Mouse (Mus musculus) neural tube, embryonic 11.5 days (tissue): ENCODE measurements at regions not wholly inside any gene's neighbourhood (a gene's known extent, or its start where the extent isn't known, plus 50 kb on each side); places are given as distances from the start of the nearest gene placed in this dataset.

Experiments
- ATAC-seq: fragments of 200-750 bp; cut with Nextera tagmentation; 2 replicates; pipeline ENCODE4 v1.8.0; 2017; ENCODE audit warnings: moderate number of reproducible peaks, mild to moderate bottlenecking, moderate TSS enrichment, moderate library complexity; ENCODE audit not compliant: insufficient read depth, low FRiP score, low TSS enrichment
- DNase-seq: peaks from one replicate; pipeline ENCODE4 v3.0.0-alpha.2; 2015; ENCODE audit warnings: low spot score
- H3K27ac ChIP-seq: fragments of 300-500 bp; sonication (generic); 2 replicates; pipeline ENCODE4 v1.5.1; 2014; ENCODE audit warnings: low read depth, mild to moderate bottlenecking, low read length
- H3K27me3 ChIP-seq: fragments of 300-500 bp; sonication (generic); 2 replicates; pipeline ENCODE4 v1.6.1; 2014; ENCODE audit warnings: mild to moderate bottlenecking, low read length, mixed read lengths; ENCODE audit not compliant: control insufficient read depth, insufficient read depth
- H3K36me3 ChIP-seq: fragments of 300-500 bp; sonication (generic); 2 replicates; pipeline ENCODE4 v1.6.1; 2014; ENCODE audit warnings: mild to moderate bottlenecking, low read length, moderate library complexity, mixed read lengths; ENCODE audit not compliant: control insufficient read depth, insufficient read depth
- H3K4me1 ChIP-seq: fragments of 300-500 bp; sonication (generic); 2 replicates; pipeline ENCODE4 v1.6.1; 2014; ENCODE audit warnings: low read length, mixed read lengths; ENCODE audit not compliant: control insufficient read depth, insufficient read depth
- H3K4me2 ChIP-seq: fragments of 300-500 bp; sonication (generic); 2 replicates; pipeline ENCODE4 v1.6.1; 2014; ENCODE audit warnings: low read depth, mild to moderate bottlenecking, moderate library complexity
- H3K4me3 ChIP-seq: fragments of 300-500 bp; sonication (generic); 2 replicates; pipeline ENCODE4 v1.5.1; 2014; ENCODE audit warnings: low read depth, low read length
- H3K9ac ChIP-seq: fragments of 300-500 bp; sonication (generic); 2 replicates; pipeline ENCODE4 v1.6.1; 2014; ENCODE audit warnings: mild to moderate bottlenecking, low read length
- H3K9me3 ChIP-seq: fragments of 300-500 bp; sonication (generic); 2 replicates; pipeline ENCODE4 v1.6.1; 2016; ENCODE audit warnings: low read length; ENCODE audit not compliant: control insufficient read depth
- WGBS: fragments of 180-500 bp; shearing (Covaris S2); extraction: QIAGEN DNeasy Blood & Tissue Kit; methylation state at CpG from one replicate; pipeline ENCODE4 v1.1.7; 2014; 5-methylcytosine and 5-hydroxymethylcytosine counted together

- Histone ChIP-seq H3K9me3 (no peaks in the 10 kb centered on the region), H3K4me2 (no peak overlapping the region), H3K27me3 (no peaks in the 10 kb centered on the region), H3K4me1 (no peaks in the 10 kb centered on the region), H3K27ac (no peak overlapping the region), H3K36me3 (no peaks in the 10 kb centered on the region), H3K9ac (no peak overlapping the region), H3K4me3 (no peak overlapping the region)
- 88% methylated on average over 4 of the region's 4 CpGs for WGBS
- no peak for DNase-seq
- no peak for ATAC-seq
These were observed 165.4 kb upstream of the Zfp618 start for GRCm38 (mm10) chr4:62799923-62800322.

GRCm38 (mm10) chr4:62805841-62806240 is 159.5 kb upstream of the Zfp618 start:
- no peaks in the 10 kb centered on the region for H3K9me3 ChIP-seq
- DNase-seq (no peak), ATAC-seq (no peak)
- no peak overlapping the region for H3K4me3 ChIP-seq
- no peaks in the 10 kb centered on the region for H3K27me3 ChIP-seq
- no peaks in the 10 kb centered on the region for H3K4me1 ChIP-seq
- no peak overlapping the region for H3K4me2 ChIP-seq
- H3K27ac ChIP-seq, result no peak overlapping the region
- no peak overlapping the region for H3K9ac ChIP-seq
- H3K36me3 ChIP-seq, result no peaks in the 10 kb centered on the region
- WGBS, result 31% methylated on average over 6 of the region's 6 CpGs

GRCm38 (mm10) chr4:62806786-62807185 is 158.6 kb upstream of the Zfp618 start:
- Histone ChIP-seq H3K36me3 (no peaks in the 10 kb centered on the region), H3K27me3 (no peaks in the 10 kb centered on the region), H3K4me3 (no peak overlapping the region), H3K9ac (no peak overlapping the region), H3K9me3 (no peaks in the 10 kb centered on the region), H3K4me2 (no peak overlapping the region), H3K4me1 (no peaks in the 10 kb centered on the region), H3K27ac (no peak overlapping the region)
- 82% methylated on average over 2 of the region's 2 CpGs for WGBS
- DNase-seq (no peak), ATAC-seq (no peak)

- no peak for DNase-seq
- Histone ChIP-seq H3K9me3 (no peaks in the 10 kb centered on the region), H3K9ac (no peak overlapping the region), H3K36me3 (no peaks in the 10 kb centered on the region), H3K4me1 (no peaks in the 10 kb centered on the region), H3K4me3 (no peak overlapping the region), H3K27me3 (no peaks in the 10 kb centered on the region), H3K4me2 (no peak overlapping the region), H3K27ac (no peak overlapping the region)
- ATAC-seq, result no peak
- 64% methylated on average over 12 of the region's 12 CpGs for WGBS
These were observed 157.3 kb upstream of the Zfp618 start for GRCm38 (mm10) chr4:62807926-62808552.

- Histone ChIP-seq H3K4me3 (no peak overlapping the region), H3K4me1 (no peaks in the 10 kb centered on the region), H3K9ac (no peak overlapping the region), H3K9me3 (no peaks in the 10 kb centered on the region), H3K36me3 (no peaks in the 10 kb centered on the region), H3K4me2 (no peak overlapping the region), H3K27ac (no peak overlapping the region), H3K27me3 (no peaks in the 10 kb centered on the region)
- ATAC-seq, result no peak
- DNase-seq, result no peak
- 95% methylated on average over 12 of the region's 12 CpGs for WGBS
These were observed 156.8 kb upstream of the Zfp618 start for GRCm38 (mm10) chr4:62808553-62808950.

- Histone ChIP-seq H3K9me3 (no peaks in the 10 kb centered on the region), H3K4me3 (no peak overlapping the region), H3K36me3 (no peaks in the 10 kb centered on the region), H3K4me2 (no peak overlapping the region), H3K27me3 (no peaks in the 10 kb centered on the region), H3K9ac (no peak overlapping the region), H3K4me1 (no peaks in the 10 kb centered on the region), H3K27ac (no peak overlapping the region)
- no peak for DNase-seq
- ATAC-seq, result no peak
- WGBS, result 83% methylated on average over 4 of the region's 4 CpGs
These were observed 156.3 kb upstream of the Zfp618 start for GRCm38 (mm10) chr4:62809048-62809447.

GRCm38 (mm10) chr4:62819889-62820288 is 145.5 kb upstream of the Zfp618 start:
- Histone ChIP-seq H3K9me3 (no peaks in the 10 kb centered on the region), H3K9ac (no peak overlapping the region), H3K36me3 (no peaks in the 10 kb centered on the region), H3K4me1 (no peaks in the 10 kb centered on the region), H3K27me3 (no peaks in the 10 kb centered on the region), H3K4me2 (no peak overlapping the region), H3K27ac (no peak overlapping the region), H3K4me3 (no peak overlapping the region)
- WGBS, result 84% methylated on average over 2 of the region's 2 CpGs
- ATAC-seq, result no peak
- no peak for DNase-seq

GRCm38 (mm10) chr4:62821288-62821687 is 144.1 kb upstream of the Zfp618 start:
- Histone ChIP-seq H3K36me3 (no peaks in the 10 kb centered on the region), H3K9me3 (no peaks in the 10 kb centered on the region), H3K27ac (no peak overlapping the region), H3K4me3 (no peak overlapping the region), H3K27me3 (no peaks in the 10 kb centered on the region), H3K4me2 (no peak overlapping the region), H3K4me1 (no peaks in the 10 kb centered on the region), H3K9ac (no peak overlapping the region)
- DNase-seq (no peak), ATAC-seq (no peak)
- 67% methylated on average over 2 of the region's 2 CpGs for WGBS

- Histone ChIP-seq H3K27ac (no peak overlapping the region), H3K9me3 (no peaks in the 10 kb centered on the region), H3K4me1 (no peaks in the 10 kb centered on the region), H3K4me3 (no peak overlapping the region), H3K9ac (no peak overlapping the region), H3K36me3 (no peaks in the 10 kb centered on the region), H3K4me2 (no peak overlapping the region), H3K27me3 (no peaks in the 10 kb centered on the region)
- ATAC-seq, result no peak
- 45% methylated on average over 7 of the region's 7 CpGs for WGBS
- peak; percentile 70 for DNase-seq
These were observed 142.8 kb upstream of the Zfp618 start for GRCm38 (mm10) chr4:62822568-62822967.
